Mouse (Mus musculus): ENCODE measurements around the gene Gm28230. TPM values are rescaled to one million over a fixed set of nuclear protein-coding genes. Genes with fewer than 3 reads are reported as not detected.
A peak's percentile ranks its signal among the peaks of the same experiment; 100 is the strongest.

The Gm28230 gene
- 0.70 and 0.79 TPM in 2 replicates for polyA plus RNA-seq (2016; fragmentation: Nextera tagmentation; extraction: Ambion mirVana)

DNA sequence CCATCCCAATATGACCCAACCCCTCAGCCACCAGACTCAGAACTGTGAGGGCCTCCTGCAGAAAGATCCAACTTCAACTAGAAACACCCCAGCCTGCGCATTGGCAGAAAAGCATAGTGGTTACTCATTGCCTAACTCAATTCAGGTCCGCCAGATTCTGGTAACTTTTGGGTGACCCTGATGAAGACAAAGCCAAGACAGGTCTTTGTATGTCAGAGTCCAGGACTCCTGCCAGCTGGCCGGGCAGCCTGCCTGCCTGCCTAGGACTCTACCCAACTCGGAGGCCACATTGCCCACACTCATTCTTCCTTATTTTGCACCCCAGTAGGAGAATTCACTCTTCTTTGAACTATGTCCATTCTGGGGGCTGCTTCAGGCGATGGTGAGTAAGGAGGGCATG is at the start of gene Gm28230:
Gene Gm28230 (plus strand): TSS at position 178 of the 400 bp plus-strand sequence.
- Histone ChIP-seq H3K4me1 (peaks cover 99% of the 10 kb centered on the region), H3K27me3 (ENCODE audit: low read depth, poor library complexity, severe bottlenecking) (peaks cover 93% of the 10 kb centered on the region), H3K4me3 (peak within 1 kb of the TSS; percentile 58), H3K9me3 (replicated peaks) (no peaks in the 10 kb centered on the region), H3K36me3 (peaks cover 44% of the 10 kb centered on the region), H3K27ac (peak within 1 kb of the TSS; percentile 84)
- 25% methylated on average over 5 of the region's 5 CpGs for WGBS
- peak; percentile 45 for DNase-seq (ENCODE audit: low spot score)

DNA sequence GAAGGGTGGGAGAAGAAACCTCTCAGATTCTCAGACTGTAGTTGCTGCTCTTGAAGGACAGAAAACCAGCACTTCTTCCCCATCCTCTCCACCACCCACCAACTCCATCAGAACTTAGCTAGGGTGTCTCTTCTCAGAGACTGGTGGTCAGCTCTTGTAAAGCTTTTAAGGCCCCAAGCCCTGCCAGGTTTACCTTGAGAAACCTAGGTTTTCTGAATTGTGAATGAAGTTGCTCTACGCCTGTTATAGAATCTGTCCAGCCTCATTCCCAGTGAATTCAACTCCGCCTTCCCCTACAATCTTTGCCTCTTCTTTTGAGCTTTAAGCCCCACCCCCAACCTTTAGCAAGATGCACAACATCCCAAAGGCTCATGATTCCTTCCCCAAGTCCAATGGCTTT is 49.4 kb upstream of the Gm28230 start:
- peak overlapping the region; percentile 80 for H3K4me3 ChIP-seq
- no peaks in the 10 kb centered on the region for H3K36me3 ChIP-seq
- peaks cover 100% of the 10 kb centered on the region for H3K27me3 ChIP-seq (ENCODE audit: low read depth, poor library complexity, severe bottlenecking)
- peak; percentile 45 for DNase-seq (ENCODE audit: low spot score)
- no peaks in the 10 kb centered on the region for H3K9me3 ChIP-seq (replicated peaks)
- peaks cover 99% of the 10 kb centered on the region for H3K4me1 ChIP-seq
- WGBS = 12% methylated on average over 2 of the region's 2 CpGs
- H3K27ac ChIP-seq = peak overlapping the region; percentile 90

DNA sequence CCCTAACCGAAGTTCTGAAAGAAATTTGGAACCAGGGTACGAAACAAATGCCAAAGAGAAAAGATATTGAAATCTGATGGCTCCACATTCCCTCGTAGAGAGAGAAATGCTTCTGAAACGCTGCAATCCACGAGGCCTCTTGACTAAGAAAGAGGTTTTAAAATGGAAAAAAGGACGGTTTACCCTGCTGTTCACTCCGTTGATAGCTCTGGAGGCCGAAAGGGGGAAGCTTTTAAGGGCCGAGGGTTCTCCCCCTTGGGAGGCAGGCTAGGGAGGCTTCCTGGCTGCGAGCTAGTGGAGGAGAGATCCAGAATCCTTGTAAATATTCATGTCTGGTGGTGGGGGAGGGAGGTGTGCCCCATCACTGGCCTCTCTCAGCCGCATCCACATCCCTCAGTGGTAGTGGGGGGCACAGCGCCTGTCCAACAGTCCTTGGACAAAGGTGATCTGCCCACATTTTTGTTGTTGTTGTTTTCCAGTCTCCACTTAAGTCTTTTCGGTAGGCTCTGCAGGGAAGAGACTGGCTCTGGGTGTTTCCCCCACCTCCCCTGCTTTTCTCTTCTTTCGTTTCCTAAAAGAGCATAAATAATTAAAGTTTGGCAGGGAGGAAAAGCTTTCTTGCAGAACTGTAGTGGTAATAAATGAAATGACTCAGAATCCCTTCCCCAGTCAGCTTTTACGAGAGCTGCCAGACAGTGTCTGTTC is 47.5 kb upstream of the Gm28230 start, which contains the start of gene Hoxd11:
Gene Hoxd11 (plus strand): TSS at position 667 of the 705 bp plus-strand sequence.
- peak within 1 kb of the TSS; percentile 99 for H3K27ac ChIP-seq
- H3K36me3 ChIP-seq = peaks cover 4% of the 10 kb centered on the region; the same call in 1 of the 2 replicates
- no peaks in the 10 kb centered on the region for H3K9me3 ChIP-seq (replicated peaks)
- peaks cover 98% of the 10 kb centered on the region for H3K4me1 ChIP-seq
- peak within 1 kb of the TSS; percentile 80 for H3K4me3 ChIP-seq
- DNase-seq (ENCODE audit: low spot score) = peak; percentile 62
- WGBS = 2% methylated on average over 15 of the region's 15 CpGs
- H3K27me3 ChIP-seq (ENCODE audit: low read depth, poor library complexity, severe bottlenecking) = peaks cover 99% of the 10 kb centered on the region

DNA sequence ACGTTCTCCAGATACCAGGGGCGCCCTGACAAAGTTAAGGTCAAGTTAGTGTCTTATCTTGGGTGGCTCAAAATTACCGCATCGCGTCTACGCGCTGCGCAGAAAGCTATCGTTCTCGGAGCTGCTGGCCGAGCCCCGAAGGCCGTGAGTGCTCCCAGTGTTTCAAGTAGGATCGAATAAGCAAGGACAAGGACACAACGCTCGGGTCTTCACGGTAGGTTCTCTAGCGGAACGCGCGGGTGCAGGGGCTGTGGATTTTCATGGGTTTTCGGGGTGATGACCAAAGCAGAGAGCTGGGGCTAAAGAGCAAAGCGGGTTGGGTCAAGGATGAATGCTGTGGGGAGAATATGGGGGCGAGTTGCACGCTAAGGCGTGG is 46.9 kb upstream of the Gm28230 start:
- WGBS = under 1% methylated on average over 26 of the region's 26 CpGs
- peak overlapping the region; percentile 99 for H3K27ac ChIP-seq
- peak overlapping the region; percentile 80 for H3K4me3 ChIP-seq
- peaks cover 98% of the 10 kb centered on the region for H3K27me3 ChIP-seq (ENCODE audit: low read depth, poor library complexity, severe bottlenecking)
- DNase-seq (ENCODE audit: low spot score) = peak; percentile 74
- H3K4me1 ChIP-seq = peaks cover 93% of the 10 kb centered on the region
- H3K9me3 ChIP-seq (replicated peaks) = no peaks in the 10 kb centered on the region
- H3K36me3 ChIP-seq = peaks cover 8% of the 10 kb centered on the region; the same call in 1 of the 2 replicates

DNA sequence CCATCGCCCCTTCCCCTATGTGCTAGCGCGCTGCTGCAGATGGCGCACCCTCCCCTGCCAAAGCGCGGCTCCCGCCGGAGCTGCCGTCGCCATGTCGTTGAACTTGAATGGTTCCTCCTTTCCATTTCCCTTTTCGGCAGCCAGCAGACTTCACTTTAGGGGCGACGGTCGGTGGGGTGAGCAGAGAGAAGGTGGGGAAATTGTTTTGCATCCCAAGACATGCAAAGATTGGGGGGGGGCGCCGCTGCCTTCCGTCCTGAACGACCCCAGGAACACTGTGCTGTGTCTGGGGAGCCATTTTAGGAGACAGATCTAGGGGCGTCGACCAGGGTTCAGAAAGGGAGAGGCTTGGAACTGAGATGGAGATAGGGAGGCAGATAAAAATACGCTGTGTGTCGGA is 46.5 kb upstream of the Gm28230 start:
- DNase-seq (ENCODE audit: low spot score) = peak; percentile 75
- WGBS = 2% methylated on average over 23 of the region's 23 CpGs
- Histone ChIP-seq H3K9me3 (replicated peaks) (no peaks in the 10 kb centered on the region), H3K36me3 (peaks cover 8% of the 10 kb centered on the region; the same call in 1 of the 2 replicates), H3K4me3 (peak overlapping the region; percentile 80), H3K27me3 (ENCODE audit: low read depth, poor library complexity, severe bottlenecking) (peaks cover 98% of the 10 kb centered on the region), H3K27ac (peak overlapping the region; percentile 99), H3K4me1 (peaks cover 89% of the 10 kb centered on the region)

DNA sequence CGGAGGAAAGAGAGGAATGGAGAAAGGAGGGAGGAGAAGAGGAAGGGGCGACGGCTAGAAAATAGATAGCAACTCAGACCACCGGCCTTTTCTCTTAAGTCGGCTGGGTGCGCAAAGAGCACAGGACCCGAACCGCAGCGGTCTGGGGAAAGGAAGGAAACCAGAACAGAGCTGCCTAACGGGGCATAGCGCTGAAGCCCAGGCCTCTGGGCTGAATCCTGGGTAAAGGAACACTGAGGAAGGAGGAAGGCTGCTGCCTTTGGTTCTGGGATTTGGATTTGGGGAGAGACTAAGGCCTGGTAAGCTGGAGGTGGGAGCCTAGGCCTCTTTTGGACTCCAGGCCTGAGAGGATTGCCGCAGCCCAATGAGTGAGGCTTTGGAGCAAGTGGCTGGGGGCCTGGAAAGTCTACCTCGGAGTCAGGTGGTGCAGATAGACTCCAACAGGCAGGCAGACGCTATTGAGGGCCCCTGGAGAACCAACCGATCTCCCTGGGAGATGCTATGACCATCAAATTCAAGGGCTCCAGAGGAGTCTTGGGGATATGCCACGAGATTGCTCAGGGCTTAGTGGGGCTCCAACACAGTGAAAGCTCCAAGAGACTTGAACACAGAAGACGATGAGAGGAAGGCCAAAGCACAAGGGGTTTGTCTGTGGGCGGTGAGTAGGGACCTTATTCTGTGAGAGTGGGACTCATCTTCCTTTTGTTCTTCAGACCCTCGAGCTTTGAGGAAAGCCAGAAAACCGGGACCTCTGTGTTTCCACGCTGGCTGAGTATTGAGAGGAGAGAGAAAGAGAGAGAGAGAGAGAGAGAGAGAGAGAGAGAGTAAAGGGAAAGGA is 45.7 kb upstream of the Gm28230 start:
- 3% methylated on average over 21 of the region's 21 CpGs for WGBS
- Histone ChIP-seq H3K4me3 (peak overlapping the region; percentile 80), H3K9me3 (replicated peaks) (no peaks in the 10 kb centered on the region), H3K27ac (peak overlapping the region; percentile 99), H3K27me3 (ENCODE audit: low read depth, poor library complexity, severe bottlenecking) (peaks cover 97% of the 10 kb centered on the region), H3K36me3 (peaks cover 8% of the 10 kb centered on the region; the same call in 1 of the 2 replicates), H3K4me1 (peaks cover 81% of the 10 kb centered on the region)
- DNase-seq (ENCODE audit: low spot score) = peak; percentile 67

DNA sequence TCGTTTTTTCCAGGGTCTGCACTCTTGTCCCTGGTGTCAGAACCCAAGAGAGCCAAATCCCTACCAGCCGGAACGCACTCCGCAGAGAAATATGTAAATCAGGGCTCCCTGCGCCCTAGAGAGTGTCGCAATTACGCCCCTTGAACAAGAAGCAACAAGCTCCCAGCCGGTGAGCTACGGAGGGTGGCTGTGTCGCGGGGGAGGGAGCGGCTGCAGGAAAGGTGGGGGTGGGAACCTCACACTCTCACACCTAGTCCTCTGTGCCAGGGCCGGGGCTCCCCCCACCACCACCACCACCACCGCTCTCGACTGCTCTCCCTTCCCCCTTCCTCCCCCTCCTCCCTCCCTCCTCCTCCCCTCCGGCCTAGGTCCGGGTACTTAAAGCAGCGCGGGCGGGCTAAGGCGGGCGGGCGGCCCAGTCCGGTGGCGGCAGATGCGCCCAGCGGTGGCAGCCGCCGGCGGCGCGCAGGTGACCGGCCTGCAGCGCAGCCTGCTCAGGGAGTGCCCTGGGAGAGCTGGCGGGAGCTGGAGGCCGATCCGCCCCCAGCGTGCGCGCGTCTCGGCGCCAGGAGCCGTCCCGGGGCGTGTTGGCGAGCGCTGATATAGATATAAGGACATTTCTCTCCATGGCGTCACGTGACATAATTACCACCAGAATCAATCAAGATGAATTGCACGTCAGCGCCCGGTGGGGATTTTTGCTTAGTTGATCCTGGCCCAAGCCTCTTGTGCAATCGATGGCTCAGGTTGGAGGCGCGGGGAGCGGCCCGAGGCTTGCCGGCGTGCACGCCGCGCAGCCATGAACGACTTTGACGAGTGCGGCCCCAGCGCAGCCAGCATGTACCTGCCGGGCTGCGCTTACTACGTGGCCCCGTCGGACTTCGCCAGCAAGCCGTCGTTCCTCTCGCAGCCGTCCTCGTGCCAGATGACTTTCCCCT is 44.7 kb upstream of the Gm28230 start:
- Histone ChIP-seq H3K36me3 (peaks cover 8% of the 10 kb centered on the region; the same call in 1 of the 2 replicates), H3K27me3 (ENCODE audit: low read depth, poor library complexity, severe bottlenecking) (peaks cover 88% of the 10 kb centered on the region), H3K4me1 (peaks cover 71% of the 10 kb centered on the region), H3K9me3 (replicated peaks) (no peaks in the 10 kb centered on the region), H3K27ac (peak overlapping the region; percentile 99), H3K4me3 (peak overlapping the region; percentile 80)
- under 1% methylated on average over 78 of the region's 78 CpGs for WGBS
- peak; percentile 88 for DNase-seq (ENCODE audit: low spot score)

DNA sequence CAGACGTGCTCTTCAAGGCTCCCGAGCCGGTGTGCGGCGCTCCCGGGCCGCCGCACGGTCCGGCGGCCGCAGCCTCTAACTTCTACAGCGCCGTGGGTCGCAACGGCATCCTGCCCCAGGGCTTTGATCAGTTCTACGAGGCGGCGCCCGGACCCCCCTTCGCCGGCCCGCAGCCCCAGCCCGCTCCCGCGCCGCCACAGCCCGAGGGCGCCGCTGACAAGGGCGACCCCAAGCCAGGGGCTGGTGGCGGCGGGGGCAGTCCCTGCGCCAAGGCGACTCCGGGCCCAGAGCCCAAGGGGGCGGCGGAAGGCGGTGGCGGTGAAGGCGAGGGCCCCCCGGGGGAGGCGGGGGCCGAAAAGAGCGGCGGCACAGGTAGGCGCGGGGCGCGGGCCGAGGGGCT is 43.7 kb upstream of the Gm28230 start:
- DNase-seq (ENCODE audit: low spot score) = peak; percentile 67
- Histone ChIP-seq H3K4me1 (peaks cover 73% of the 10 kb centered on the region), H3K27ac (peak overlapping the region; percentile 99), H3K36me3 (peaks cover 17% of the 10 kb centered on the region), H3K4me3 (peak overlapping the region; percentile 80), H3K9me3 (replicated peaks) (no peaks in the 10 kb centered on the region), H3K27me3 (ENCODE audit: low read depth, poor library complexity, severe bottlenecking) (peaks cover 88% of the 10 kb centered on the region)
- 1% methylated on average over 50 of the region's 51 CpGs for WGBS

DNA sequence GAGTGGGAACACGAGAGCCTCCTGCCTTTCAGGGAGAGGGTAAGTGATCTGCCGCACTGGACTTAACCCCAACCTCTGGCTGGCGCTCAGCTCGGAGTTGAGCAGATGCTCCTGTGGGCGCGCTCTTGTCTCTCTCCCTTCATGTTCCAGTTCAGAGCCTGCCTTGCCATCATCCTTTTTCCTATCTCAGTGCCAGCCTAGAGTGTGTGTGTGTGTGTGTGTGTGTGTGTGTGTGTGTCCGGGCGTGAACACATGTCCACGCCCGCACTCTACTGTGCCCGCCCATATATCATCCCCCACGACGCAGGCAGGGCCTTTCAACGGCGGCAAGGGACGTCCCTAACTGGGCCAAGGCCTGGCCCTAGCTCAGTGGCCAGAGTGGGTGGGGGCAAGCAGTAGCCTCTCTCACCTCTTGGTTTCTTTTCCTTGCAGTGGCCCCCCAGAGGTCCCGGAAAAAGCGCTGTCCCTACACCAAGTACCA is 43.0 kb upstream of the Gm28230 start:
- peaks cover 86% of the 10 kb centered on the region for H3K27me3 ChIP-seq (ENCODE audit: low read depth, poor library complexity, severe bottlenecking)
- no peaks in the 10 kb centered on the region for H3K9me3 ChIP-seq (replicated peaks)
- H3K36me3 ChIP-seq = peaks cover 18% of the 10 kb centered on the region
- H3K4me1 ChIP-seq = peaks cover 69% of the 10 kb centered on the region
- H3K27ac ChIP-seq = peak overlapping the region; percentile 99
- 0% methylated on average over 18 of the region's 18 CpGs for WGBS
- DNase-seq (ENCODE audit: low spot score) = peak; percentile 76
- peak overlapping the region; percentile 80 for H3K4me3 ChIP-seq

DNA sequence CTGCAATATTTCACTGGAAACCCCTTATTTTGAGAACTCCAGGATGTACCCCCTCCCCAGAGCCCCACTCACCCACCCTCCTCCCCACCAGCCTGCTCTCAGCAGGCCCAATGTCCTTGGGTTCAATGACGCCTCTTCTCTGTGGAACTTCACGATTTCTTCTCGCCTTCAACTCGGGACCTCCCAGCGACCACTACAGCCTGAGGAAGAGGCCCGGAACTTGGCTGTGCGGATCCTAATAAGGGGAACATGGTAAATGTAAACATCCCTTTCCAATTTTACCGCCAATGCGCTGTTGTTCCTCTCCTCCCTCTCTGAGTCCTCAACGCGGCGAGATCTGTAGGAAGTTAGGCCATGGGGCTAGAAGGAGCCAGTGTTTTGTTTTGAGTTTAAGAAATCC is 42.4 kb upstream of the Gm28230 start:
- peak; percentile 53 for DNase-seq (ENCODE audit: low spot score)

DNA sequence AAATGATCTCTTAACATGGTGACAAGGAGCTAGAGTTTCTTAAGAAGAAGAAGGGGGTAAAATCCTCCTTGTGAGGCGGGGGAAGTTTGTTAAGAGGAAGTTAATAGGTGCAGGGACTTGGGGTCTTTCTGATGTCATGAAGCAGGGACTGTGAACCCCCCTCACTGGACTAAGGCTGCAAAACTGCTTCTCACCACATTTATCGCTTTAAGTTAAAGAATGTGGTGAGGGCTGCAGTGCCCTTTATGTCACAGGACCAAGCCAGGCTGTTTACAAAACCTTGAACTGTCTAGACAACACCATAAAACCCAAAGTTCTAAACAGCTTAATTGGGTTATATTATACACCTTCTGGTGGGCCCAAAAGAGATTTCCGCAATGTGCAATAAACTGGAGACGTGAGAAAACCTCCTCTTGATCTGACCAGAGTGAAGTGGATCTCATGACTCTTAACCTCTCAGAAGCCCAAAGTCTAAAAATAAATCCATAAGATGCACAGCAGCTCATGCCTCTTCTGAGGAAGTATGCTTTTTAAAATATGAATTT is 41.4 kb upstream of the Gm28230 start:
- Histone ChIP-seq H3K9me3 (replicated peaks) (no peaks in the 10 kb centered on the region), H3K4me1 (peaks cover 63% of the 10 kb centered on the region), H3K27ac (peak overlapping the region; percentile 99), H3K4me3 (peak overlapping the region; percentile 80), H3K36me3 (peaks cover 18% of the 10 kb centered on the region), H3K27me3 (ENCODE audit: low read depth, poor library complexity, severe bottlenecking) (peaks cover 72% of the 10 kb centered on the region)
- peak; percentile 47 for DNase-seq (ENCODE audit: low spot score)
- WGBS = 2% methylated on average over 4 of the region's 4 CpGs

More for the DNA sequence above, 42.4 kb upstream of the Gm28230 start:
- WGBS = 2% methylated on average over 12 of the region's 12 CpGs
- H3K9me3 ChIP-seq (replicated peaks) = no peaks in the 10 kb centered on the region
- peaks cover 69% of the 10 kb centered on the region for H3K4me1 ChIP-seq
- H3K4me3 ChIP-seq = peak overlapping the region; percentile 80
- H3K27me3 ChIP-seq (ENCODE audit: low read depth, poor library complexity, severe bottlenecking) = peaks cover 82% of the 10 kb centered on the region
- H3K36me3 ChIP-seq = peaks cover 18% of the 10 kb centered on the region
- peak overlapping the region; percentile 99 for H3K27ac ChIP-seq
